14 mouse cellular contexts compared by ENCODE assay signal in genomic region chr2:167139801-167140269, GRCm38 (mm10). TPM values are rescaled to one million over a fixed set of nuclear protein-coding genes. Genes with fewer than 3 reads are reported as not detected.
DNase-seq lines count a peak whose midpoint lies in the region; ATAC-seq lines count a peak whose summit lies in the region.
"Had no signal": no experiment of that assay in that cellular context is flagged by ENCODE, and none has a peak within 500 bp of the region (broad histone marks: within the 10 kb centered on the region; RNA-seq: fewer than 3 reads in every experiment).

No protein-coding gene starts in this region.

- WGBS in midbrain, embryonic 15.5 days, result 65% methylated on average over 13 of the region's 13 CpGs

- DNase-seq in frontal cortex, postnatal 10 days (ENCODE audit: low spot score in 2 of 2), result no peak
- peak; percentile 76 for DNase-seq in right cerebral cortex, adult 18-20 months
- no peak for DNase-seq in right cerebral cortex, postnatal 4 days
- peak; percentile 62 to 69 for DNase-seq in left cerebral cortex, postnatal 36 days (ENCODE audit: low spot score in 2 of 2)
- peak; percentile 43 for DNase-seq in thymus, postnatal 4 days
- DNase-seq in lung, postnatal 14 days, result no peak
- DNase-seq: adrenal gland, postnatal 25 days; cerebellum, adult 9-10 months; heart, postnatal 14 days; kidney, adult 8-10 months had no signal

- H3K36me3 ChIP-seq in midbrain, embryonic 15.5 days (replicated peaks), result no peaks in the 10 kb centered on the region
- H3K36me3 ChIP-seq: limb, embryonic 13.5 days had no signal

- H3K9me3 ChIP-seq in midbrain, embryonic 15.5 days, result no peaks in the 10 kb centered on the region
- H3K9me3 ChIP-seq: limb, embryonic 13.5 days had no signal

- H3K4me3 ChIP-seq in midbrain, embryonic 15.5 days, result no peak overlapping the region
- H3K4me3 ChIP-seq: limb, embryonic 13.5 days had no signal

- intact Hi-C loops in left cerebral cortex, postnatal 36 days (cut with DNase I), result loop anchor here (5.0 kb wide), 1 partner anchor 47 kb away; no protein-coding TSS in a partner anchor

- H3K9ac ChIP-seq in midbrain, embryonic 15.5 days, result no peak overlapping the region
- H3K9ac ChIP-seq: limb, embryonic 13.5 days had no signal

- H3K4me2 ChIP-seq in midbrain, embryonic 15.5 days, result no peak overlapping the region
- H3K4me2 ChIP-seq: limb, embryonic 13.5 days had no signal

- H3K27me3 ChIP-seq in midbrain, embryonic 15.5 days (replicated peaks), result no peaks in the 10 kb centered on the region
- H3K27me3 ChIP-seq: Patski had no signal

- peak; percentile 30; the same call in 1 of the 2 replicates for ATAC-seq in frontal cortex, adult (ENCODE audit: low TSS enrichment)
- no peak for ATAC-seq in midbrain, embryonic 15.5 days (replicated peaks)
- ATAC-seq: Patski had no signal

- peaks cover 28% of the 10 kb centered on the region for H3K4me1 ChIP-seq in midbrain, embryonic 15.5 days

- no peak overlapping the region for H3K27ac ChIP-seq in midbrain, embryonic 15.5 days
- H3K27ac ChIP-seq: limb, embryonic 13.5 days had no signal

RNA-seq across cellular contexts. Expression of gene Kcnb1, which starts 50.1 kb away (rescaled TPM):
- 100 to 1,000 TPM; 217 to 219 TPM for total RNA-seq in left cerebral cortex, postnatal 36 days (2021)
- polyA plus RNA-seq in midbrain, embryonic 15.5 days (2015; fragmentation: Nextera tagmentation; extraction: Ambion mirVana), result 3.3 and 3.5 TPM in 2 replicates

Comparison
In these comparisons a context has a peak if more than half of its experiments do, and no peak if none do; other contexts are left out.
1. DNase-seq: peak in right cerebral cortex, adult 18-20 months (single experiment), left cerebral cortex, postnatal 36 days (2 of 2) and thymus, postnatal 4 days (single experiment); none in frontal cortex, postnatal 10 days (0 of 2), right cerebral cortex, postnatal 4 days (single experiment) and lung, postnatal 14 days (single experiment).